Mouse (Mus musculus): ENCODE measurements around the gene Galnt13. TPM values are rescaled to one million over a fixed set of nuclear protein-coding genes. Genes with fewer than 3 reads are reported as not detected.

The Galnt13 gene
- polyA plus RNA-seq, 1 experiment, result not detected

GRCm38 (mm10) chr2:55085580-55085979 lies 649.5 kb downstream of the Galnt13 start:
- Histone ChIP-seq H3K27me3 (ENCODE audit: control insufficient read depth, insufficient read depth, low read length, poor library complexity, severe bottlenecking) (no peaks in the 10 kb centered on the region), H3K4me1 (ENCODE audit: control insufficient read depth, insufficient read depth, low read length) (no peaks in the 10 kb centered on the region), H3K9ac (ENCODE audit: low read depth, poor library complexity, severe bottlenecking) (no peak overlapping the region), H3K4me3 (ENCODE audit: low read depth, low read length) (no peak overlapping the region), H3K9me3 (replicated peaks; ENCODE audit: control insufficient read depth, insufficient read depth, low read length, poor library complexity, severe bottlenecking) (no peaks in the 10 kb centered on the region), H3K27ac (ENCODE audit: insufficient read depth, low read length) (no peak overlapping the region), H3K36me3 (ENCODE audit: control insufficient read depth, insufficient read depth, low read length, poor library complexity, severe bottlenecking) (no peaks in the 10 kb centered on the region)
- no peak for TF ChIP-seq EP300 (IDR thresholded peaks at IDR 0.05; ENCODE audit: insufficient read depth, low read depth, low read length)
- TF ChIP-seq POLR2A (IDR thresholded peaks at IDR 0.05; ENCODE audit: insufficient read depth, low read length), result no peak
- no peak for TF ChIP-seq CTCF (IDR thresholded peaks at IDR 0.05; ENCODE audit: low read depth, low read length)

GRCm38 (mm10) chr2:55088034-55088433 lies 651.9 kb downstream of the Galnt13 start:
- Histone ChIP-seq H3K4me3 (ENCODE audit: low read depth, low read length) (no peak overlapping the region), H3K36me3 (ENCODE audit: control insufficient read depth, insufficient read depth, low read length, poor library complexity, severe bottlenecking) (no peaks in the 10 kb centered on the region), H3K9ac (ENCODE audit: low read depth, poor library complexity, severe bottlenecking) (no peak overlapping the region), H3K27ac (ENCODE audit: insufficient read depth, low read length) (no peak overlapping the region), H3K4me1 (ENCODE audit: control insufficient read depth, insufficient read depth, low read length) (no peaks in the 10 kb centered on the region), H3K9me3 (replicated peaks; ENCODE audit: control insufficient read depth, insufficient read depth, low read length, poor library complexity, severe bottlenecking) (no peaks in the 10 kb centered on the region), H3K27me3 (ENCODE audit: control insufficient read depth, insufficient read depth, low read length, poor library complexity, severe bottlenecking) (no peaks in the 10 kb centered on the region)
- TF ChIP-seq POLR2A (IDR thresholded peaks at IDR 0.05; ENCODE audit: insufficient read depth, low read length), result no peak
- TF ChIP-seq CTCF (IDR thresholded peaks at IDR 0.05; ENCODE audit: low read depth, low read length), result no peak
- TF ChIP-seq EP300 (IDR thresholded peaks at IDR 0.05; ENCODE audit: insufficient read depth, low read depth, low read length), result no peak

GRCm38 (mm10) chr2:55090332-55090731 lies 654.2 kb downstream of the Galnt13 start:
- no peak overlapping the region for H3K4me3 ChIP-seq (ENCODE audit: low read depth, low read length)
- H3K27me3 ChIP-seq (ENCODE audit: control insufficient read depth, insufficient read depth, low read length, poor library complexity, severe bottlenecking), result no peaks in the 10 kb centered on the region
- H3K27ac ChIP-seq (ENCODE audit: insufficient read depth, low read length), result no peak overlapping the region
- no peaks in the 10 kb centered on the region for H3K4me1 ChIP-seq (ENCODE audit: control insufficient read depth, insufficient read depth, low read length)
- no peak for TF ChIP-seq EP300 (IDR thresholded peaks at IDR 0.05; ENCODE audit: insufficient read depth, low read depth, low read length)
- no peak for TF ChIP-seq POLR2A (IDR thresholded peaks at IDR 0.05; ENCODE audit: insufficient read depth, low read length)
- TF ChIP-seq CTCF (IDR thresholded peaks at IDR 0.05; ENCODE audit: low read depth, low read length), result peak; percentile 29
- H3K36me3 ChIP-seq (ENCODE audit: control insufficient read depth, insufficient read depth, low read length, poor library complexity, severe bottlenecking), result no peaks in the 10 kb centered on the region
- H3K9ac ChIP-seq (ENCODE audit: low read depth, poor library complexity, severe bottlenecking), result no peak overlapping the region
- H3K9me3 ChIP-seq (replicated peaks; ENCODE audit: control insufficient read depth, insufficient read depth, low read length, poor library complexity, severe bottlenecking), result no peaks in the 10 kb centered on the region

GRCm38 (mm10) chr2:55091495-55091894 lies 655.4 kb downstream of the Galnt13 start:
- Histone ChIP-seq H3K4me1 (ENCODE audit: control insufficient read depth, insufficient read depth, low read length) (no peaks in the 10 kb centered on the region), H3K9me3 (replicated peaks; ENCODE audit: control insufficient read depth, insufficient read depth, low read length, poor library complexity, severe bottlenecking) (no peaks in the 10 kb centered on the region), H3K4me3 (ENCODE audit: low read depth, low read length) (no peak overlapping the region), H3K27ac (ENCODE audit: insufficient read depth, low read length) (no peak overlapping the region), H3K9ac (ENCODE audit: low read depth, poor library complexity, severe bottlenecking) (no peak overlapping the region), H3K36me3 (ENCODE audit: control insufficient read depth, insufficient read depth, low read length, poor library complexity, severe bottlenecking) (no peaks in the 10 kb centered on the region), H3K27me3 (ENCODE audit: control insufficient read depth, insufficient read depth, low read length, poor library complexity, severe bottlenecking) (no peaks in the 10 kb centered on the region)
- TF ChIP-seq POLR2A (IDR thresholded peaks at IDR 0.05; ENCODE audit: insufficient read depth, low read length) (no peak), EP300 (IDR thresholded peaks at IDR 0.05; ENCODE audit: insufficient read depth, low read depth, low read length) (no peak), CTCF (IDR thresholded peaks at IDR 0.05; ENCODE audit: low read depth, low read length) (no peak)

- Histone ChIP-seq H3K36me3 (ENCODE audit: control insufficient read depth, insufficient read depth, low read length, poor library complexity, severe bottlenecking) (no peaks in the 10 kb centered on the region), H3K4me3 (ENCODE audit: low read depth, low read length) (no peak overlapping the region), H3K9me3 (replicated peaks; ENCODE audit: control insufficient read depth, insufficient read depth, low read length, poor library complexity, severe bottlenecking) (no peaks in the 10 kb centered on the region), H3K4me1 (ENCODE audit: control insufficient read depth, insufficient read depth, low read length) (no peaks in the 10 kb centered on the region), H3K27me3 (ENCODE audit: control insufficient read depth, insufficient read depth, low read length, poor library complexity, severe bottlenecking) (no peaks in the 10 kb centered on the region), H3K27ac (ENCODE audit: insufficient read depth, low read length) (no peak overlapping the region), H3K9ac (ENCODE audit: low read depth, poor library complexity, severe bottlenecking) (no peak overlapping the region)
- TF ChIP-seq EP300 (IDR thresholded peaks at IDR 0.05; ENCODE audit: insufficient read depth, low read depth, low read length) (no peak), POLR2A (IDR thresholded peaks at IDR 0.05; ENCODE audit: insufficient read depth, low read length) (no peak), CTCF (IDR thresholded peaks at IDR 0.05; ENCODE audit: low read depth, low read length) (no peak)
Observed at GRCm38 (mm10) chr2:55099100-55099499, 663.0 kb downstream of the Galnt13 start.

- Histone ChIP-seq H3K4me1 (ENCODE audit: control insufficient read depth, insufficient read depth, low read length) (no peaks in the 10 kb centered on the region), H3K27me3 (ENCODE audit: control insufficient read depth, insufficient read depth, low read length, poor library complexity, severe bottlenecking) (no peaks in the 10 kb centered on the region), H3K9me3 (replicated peaks; ENCODE audit: control insufficient read depth, insufficient read depth, low read length, poor library complexity, severe bottlenecking) (no peaks in the 10 kb centered on the region), H3K4me3 (ENCODE audit: low read depth, low read length) (no peak overlapping the region), H3K27ac (ENCODE audit: insufficient read depth, low read length) (no peak overlapping the region), H3K9ac (ENCODE audit: low read depth, poor library complexity, severe bottlenecking) (no peak overlapping the region), H3K36me3 (ENCODE audit: control insufficient read depth, insufficient read depth, low read length, poor library complexity, severe bottlenecking) (no peaks in the 10 kb centered on the region)
- no peak for TF ChIP-seq EP300 (IDR thresholded peaks at IDR 0.05; ENCODE audit: insufficient read depth, low read depth, low read length)
- peak; percentile 56 for TF ChIP-seq CTCF (IDR thresholded peaks at IDR 0.05; ENCODE audit: low read depth, low read length)
Observed at GRCm38 (mm10) chr2:55101279-55101678, 665.2 kb downstream of the Galnt13 start.
